Mouse (Mus musculus) 3T3-L1 (cell line): ENCODE measurements around the gene Rab4b.

ENCODE experiments used
- DNase-seq: peaks from one replicate; pipeline ENCODE4 v3.0.0-alpha.2; 2015; ENCODE audit warnings: low read depth, low spot score

Gene Rab4b

DNA sequence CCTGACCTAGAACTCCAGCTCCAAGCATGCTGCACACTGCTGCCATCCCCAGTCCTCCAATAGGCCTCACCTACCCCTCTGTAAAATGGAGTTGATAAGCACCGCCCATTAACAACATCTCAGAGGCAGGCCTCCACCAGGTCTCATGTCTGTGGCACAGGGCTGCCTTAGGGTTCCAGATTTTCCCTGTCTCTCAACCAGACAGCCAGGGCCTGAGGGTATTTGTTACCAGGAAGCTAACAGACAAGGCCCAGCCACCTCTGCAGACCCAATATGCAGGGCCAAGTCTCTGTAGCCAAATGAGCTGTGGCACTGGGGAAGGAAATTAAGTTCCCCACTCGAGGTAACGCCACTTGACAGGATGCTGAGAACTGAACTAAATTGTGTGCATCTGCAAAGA, 17.8 kb downstream of the Rab4b start:
- DNase-seq: no peak

DNA sequence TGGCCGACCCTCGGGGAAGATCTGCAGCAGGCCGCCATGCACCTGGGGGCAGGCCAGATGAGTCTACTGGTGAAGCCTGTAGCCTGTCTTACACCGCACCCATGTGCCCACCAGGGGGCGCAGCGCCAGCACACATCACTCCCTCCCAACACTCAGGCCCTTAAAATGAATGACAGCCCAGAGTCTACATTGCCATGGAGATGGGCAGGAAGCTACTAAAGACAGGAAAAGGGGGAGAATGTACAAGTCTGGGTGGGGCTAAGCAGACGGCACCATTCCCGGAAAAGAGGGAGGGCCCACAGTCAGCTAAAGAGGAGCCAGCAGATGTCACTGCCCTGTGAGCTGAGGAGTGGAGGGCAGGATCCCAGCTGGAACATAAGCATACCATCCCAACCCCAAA, 18.8 kb downstream of the Rab4b start:
- DNase-seq: peak; percentile 88

DNA sequence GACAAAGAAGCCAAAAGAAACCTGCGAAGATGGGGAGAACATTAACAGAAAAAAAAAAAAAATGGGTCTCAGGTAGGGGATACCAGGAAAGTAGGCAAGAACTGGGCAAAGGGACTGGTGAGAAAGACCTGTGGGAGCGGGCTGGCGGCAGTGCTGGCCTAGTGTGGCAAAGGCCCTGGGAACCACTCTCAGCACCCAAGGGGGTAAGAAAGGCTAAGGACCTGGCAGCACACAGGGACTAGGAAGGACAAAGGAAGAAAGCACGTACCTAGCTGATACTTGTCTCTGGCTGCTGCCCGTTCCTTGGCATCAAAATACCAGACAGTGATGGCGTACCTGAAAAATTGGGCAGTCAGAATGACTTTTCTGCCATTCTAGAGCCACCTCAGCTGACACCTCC, 19.4 kb downstream of the Rab4b start:
- no peak for DNase-seq

DNA sequence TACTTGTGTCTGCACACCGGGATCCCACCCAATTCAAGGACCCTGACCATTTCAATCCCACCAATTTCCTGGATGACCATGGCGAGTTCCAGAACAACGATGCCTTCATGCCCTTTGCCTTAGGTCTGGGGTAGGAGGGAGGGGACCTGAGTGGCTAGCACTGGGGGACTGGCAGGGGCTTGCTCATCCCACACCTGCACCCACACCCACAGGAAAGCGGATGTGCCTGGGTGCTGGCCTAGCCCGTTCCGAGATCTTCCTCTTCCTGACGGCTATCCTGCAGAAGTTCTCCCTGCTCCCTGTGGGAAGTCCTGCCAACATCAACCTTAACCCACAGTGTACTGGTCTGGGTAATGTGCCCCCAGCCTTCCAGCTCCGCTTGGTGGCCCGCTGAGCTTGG, 20.5 kb downstream of the Rab4b start:
- DNase-seq: no peak

DNA sequence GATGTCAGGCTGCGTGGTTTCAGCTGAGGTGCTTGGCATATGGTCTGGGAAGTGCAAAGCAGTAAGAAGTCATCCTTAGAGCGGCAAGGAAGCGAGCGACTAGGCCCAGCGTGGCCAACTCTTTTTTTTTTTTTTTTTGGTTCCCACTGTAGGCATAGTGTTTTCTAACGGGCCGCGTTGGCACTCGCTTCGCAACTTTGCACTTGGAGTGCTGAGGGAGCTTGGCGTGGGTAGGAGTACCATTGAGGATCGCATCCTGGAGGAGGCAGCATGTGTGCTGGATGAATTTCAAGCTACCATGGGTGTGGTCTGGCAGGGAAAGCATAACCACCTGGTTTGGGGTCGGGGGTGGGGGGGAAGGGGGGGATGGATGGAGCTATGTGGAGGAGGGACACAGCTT, 22.7 kb downstream of the Rab4b start:
- DNase-seq: no peak

DNA sequence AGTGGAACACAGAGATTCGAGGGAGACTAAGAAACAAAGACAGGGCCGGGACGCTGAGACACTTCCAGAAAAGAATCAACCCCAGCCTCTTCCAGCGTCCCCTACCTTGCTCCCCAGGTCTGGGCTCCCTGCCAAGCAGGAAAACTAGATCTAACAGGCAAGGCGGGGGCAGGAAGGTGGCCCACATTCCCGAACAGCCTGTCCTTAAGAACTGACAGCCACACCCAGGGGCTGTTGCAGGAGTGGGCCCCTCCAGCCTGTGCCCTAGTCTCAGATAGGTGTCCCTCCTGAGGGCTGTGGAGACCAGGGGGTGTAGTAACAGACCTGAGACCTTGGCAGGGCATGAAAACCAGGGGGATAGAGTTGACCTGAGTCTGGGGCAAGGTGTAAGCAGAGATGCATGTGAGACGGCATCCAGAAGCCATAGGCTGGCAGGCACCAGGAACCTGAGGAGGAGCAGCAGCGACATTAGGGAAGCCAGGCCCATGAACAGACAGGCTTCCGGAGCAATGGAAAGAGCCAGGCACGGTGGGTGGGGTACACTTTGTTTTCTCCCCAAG, 25.4 kb downstream of the Rab4b start, which contains the start of gene Cyp2t4:
Gene Cyp2t4 (plus strand): TSS at position 510 of the 560 bp plus-strand sequence.
- no peak for DNase-seq

DNA sequence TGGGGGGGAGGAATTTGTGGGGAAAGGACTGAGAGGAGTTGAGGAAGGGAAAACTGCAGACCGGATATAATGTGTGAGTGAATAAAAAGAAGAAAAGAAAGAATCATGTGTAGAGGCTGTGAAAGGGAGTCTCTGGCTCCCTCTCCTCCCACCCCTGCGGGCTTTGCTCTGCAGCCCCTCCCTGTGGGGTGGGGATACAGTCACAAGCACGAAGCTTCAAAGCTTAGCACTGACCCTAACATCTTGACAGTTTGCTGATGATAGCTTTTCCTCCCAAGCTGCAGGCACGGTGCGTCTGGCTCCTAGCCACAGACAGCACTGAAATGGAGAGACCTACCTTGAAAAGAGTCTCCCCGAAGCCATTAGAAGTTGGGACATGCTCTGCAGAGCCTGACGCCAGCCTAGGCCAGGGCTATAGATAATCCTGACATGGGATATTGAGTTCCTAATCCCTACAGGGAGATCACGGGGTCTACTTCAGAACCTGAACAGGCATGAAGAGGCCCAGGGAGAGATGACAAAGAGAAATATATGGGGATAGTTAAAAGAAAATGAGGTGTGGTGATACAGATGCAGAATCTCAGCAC, 42.2 kb downstream of the Rab4b start:
- DNase-seq: no peak

DNA sequence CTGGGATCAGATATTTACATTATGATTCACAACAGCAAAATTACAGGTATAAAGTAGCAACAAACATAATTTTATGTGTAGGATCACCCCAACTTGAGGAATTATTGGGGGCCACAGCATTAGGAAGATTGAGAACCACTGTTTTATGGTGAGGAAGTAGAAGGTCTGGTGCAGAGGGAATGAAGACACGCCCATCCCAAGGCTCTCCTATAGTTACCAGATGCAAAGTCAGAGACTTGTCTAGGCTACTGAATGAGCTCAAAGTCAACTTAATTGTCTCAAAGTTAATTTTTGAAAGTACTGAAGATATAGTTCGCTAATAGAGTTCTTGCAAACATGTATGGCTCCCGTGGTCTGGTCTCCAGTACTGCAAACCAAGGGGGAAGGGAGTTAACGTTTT, 44.9 kb downstream of the Rab4b start:
- no peak for DNase-seq

DNA sequence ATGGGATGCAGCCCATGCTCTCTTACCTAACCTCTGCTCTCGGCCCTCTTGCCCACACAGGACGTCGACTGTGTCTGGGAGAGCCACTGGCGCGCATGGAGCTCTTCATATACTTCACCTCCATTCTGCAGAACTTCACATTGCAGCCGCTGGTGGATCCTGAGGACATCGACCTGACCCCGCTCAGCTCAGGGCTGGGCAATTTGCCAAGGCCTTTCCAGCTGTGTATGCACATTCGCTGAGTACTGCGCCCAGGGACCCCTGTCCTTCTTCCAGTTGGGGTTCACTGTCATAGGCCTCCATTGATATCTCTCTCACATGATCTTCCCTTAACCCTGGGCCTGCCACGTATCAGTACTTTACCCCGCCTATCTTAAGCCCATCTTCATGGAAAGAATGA, 45.5 kb downstream of the Rab4b start:
- no peak for DNase-seq

DNA sequence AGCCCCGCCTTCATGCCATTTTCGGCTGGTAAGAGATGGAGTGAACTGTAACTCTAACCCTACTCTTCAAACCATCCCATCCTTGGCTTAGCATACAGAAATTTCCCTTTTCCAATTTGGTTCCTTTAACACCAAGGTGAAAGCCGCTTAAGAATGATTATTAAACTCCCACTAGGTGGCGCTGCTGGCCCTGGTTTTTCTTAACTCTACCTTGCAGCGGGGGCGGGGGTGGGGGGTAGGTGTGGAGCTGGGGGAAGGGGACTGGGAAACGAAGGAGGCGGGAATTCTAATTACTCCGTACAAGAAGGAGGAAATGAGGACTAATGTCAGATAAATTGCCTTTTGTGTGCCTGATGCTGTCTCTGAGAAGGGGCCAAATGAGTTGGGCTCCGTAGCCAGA, 46.1 kb downstream of the Rab4b start:
- peak; percentile 49 for DNase-seq

DNA sequence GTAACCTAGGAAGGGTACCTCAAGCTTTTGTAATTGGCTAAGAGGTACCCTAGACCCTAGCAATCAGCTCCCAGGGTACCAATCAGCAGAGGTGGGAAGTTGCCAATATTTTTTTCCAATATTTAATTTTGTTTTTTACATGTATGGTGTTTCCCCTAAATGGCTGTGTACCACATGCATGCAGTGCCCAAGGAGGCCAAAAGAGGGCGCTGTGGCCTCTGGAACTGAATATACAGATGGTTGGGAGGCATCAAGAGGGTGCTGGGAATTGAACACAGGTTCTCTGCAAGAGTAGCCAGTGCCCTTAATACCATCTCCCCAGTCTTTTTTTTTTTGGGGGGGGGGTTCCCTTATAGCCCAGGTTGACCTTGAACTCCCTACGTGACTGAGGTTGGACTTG, 47.3 kb downstream of the Rab4b start:
- no peak for DNase-seq

DNA sequence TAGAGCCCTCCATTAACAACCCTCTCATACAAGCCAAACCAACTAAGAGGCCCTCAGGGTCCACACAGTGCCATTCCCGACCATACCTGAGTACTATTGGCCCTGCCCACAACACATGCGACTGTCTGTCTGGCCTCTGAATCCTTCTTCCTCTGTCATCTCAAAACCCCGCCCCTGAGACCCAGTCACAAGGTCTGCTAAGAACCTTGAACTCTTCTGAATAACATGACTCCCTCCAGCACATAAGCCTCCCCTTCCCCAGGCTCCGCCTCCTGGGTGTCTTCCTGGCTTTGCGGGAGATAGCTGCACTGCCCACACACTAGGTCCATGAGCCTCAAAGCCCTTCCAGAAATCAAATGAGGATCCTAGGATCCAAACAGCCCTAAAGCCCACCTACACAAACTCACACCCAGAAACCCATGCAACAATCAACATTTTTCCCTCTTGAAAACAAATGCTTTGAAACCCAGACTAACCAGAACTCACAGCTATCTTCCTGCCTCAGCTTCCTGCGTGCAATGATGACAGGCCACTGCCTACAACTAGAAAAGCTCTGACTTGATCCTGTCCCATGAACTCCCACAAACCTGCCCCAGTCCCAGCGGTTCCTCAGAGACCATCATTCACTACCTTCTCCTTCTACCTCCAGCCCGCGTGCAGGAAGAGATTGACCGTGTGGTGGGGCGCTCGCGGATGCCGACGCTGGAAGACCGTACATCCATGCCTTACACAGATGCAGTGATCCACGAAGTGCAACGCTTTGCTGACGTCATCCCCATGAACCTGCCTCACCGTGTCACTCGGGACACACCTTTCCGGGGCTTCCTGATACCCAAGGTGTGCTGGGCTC, 48.0 kb downstream of the Rab4b start:
- DNase-seq: no peak

DNA sequence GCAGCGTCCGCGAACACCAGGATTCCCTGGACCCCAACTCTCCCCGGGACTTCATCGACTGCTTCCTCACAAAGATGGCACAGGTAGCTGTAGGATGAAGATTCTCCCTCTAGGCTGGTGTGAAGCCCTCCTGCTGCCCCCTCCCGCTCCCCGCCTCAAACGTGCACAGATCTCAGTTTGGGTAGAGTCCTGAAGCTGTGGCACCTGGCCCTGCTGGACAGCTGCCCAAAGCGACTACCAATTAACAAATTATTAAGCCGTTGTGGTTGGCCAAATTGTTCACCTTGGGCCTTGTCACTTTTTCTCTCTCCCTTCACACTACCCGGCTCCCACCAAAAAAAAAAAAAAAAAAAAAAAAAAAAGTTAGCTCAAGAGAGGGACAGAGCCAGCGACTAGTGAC, 48.9 kb downstream of the Rab4b start:
- DNase-seq: no peak

DNA sequence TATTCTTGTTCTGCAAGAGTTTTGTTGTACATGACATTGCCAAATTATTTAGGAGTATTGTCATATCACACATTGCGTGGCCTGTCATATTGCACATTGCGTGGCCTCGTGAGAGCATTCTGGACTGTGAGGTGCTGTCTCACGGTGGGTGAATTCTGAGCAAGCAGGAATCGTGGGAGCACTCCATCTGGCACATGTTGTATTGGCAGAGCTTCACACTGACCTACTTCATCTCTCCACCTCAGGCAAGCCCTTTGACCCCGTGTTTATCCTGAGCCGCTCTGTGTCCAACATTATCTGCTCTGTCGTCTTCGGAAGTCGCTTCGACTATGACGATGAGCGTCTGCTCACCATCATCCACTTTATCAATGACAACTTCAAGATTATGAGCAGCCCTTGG, 49.8 kb downstream of the Rab4b start:
- no peak for DNase-seq

DNA sequence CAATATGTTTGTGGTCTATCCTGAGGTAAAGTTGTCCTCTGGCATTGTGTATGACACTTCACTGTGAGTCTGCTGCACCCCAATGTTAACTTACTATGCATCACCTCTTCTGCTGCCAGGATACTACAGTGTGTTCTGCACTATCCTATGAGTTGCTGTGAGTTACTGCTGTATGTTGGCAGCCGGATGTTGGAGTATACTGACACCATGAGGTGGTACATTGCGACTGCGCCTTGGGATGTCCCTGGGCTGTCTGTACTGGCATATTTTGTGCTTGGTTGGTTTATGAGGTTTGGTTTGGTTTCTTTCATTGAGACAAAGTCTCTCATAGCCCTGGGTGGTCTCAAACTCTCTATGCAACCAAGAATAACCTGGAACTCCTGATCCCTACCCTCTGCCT, 50.5 kb downstream of the Rab4b start:
- DNase-seq: peak; percentile 40

DNA sequence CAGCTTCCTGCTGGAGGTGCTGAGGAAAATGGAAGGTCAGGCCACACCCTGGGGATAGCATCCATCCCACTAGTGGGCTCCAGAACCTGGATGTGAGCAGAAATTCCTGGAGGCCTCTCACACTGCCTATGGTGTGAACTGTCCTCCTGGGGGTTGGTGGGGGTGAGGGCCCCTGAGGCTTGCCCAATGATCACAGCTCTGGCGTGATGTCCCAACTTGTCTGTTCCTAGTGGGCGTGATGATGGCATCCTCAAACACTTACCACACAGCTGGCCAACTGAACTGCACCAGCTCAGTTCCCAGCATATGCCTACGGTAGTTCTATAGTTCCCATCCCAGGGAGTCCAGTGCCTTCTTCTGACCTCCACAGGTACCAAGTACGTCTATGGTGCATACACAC, 53.7 kb downstream of the Rab4b start:
- no peak for DNase-seq

DNA sequence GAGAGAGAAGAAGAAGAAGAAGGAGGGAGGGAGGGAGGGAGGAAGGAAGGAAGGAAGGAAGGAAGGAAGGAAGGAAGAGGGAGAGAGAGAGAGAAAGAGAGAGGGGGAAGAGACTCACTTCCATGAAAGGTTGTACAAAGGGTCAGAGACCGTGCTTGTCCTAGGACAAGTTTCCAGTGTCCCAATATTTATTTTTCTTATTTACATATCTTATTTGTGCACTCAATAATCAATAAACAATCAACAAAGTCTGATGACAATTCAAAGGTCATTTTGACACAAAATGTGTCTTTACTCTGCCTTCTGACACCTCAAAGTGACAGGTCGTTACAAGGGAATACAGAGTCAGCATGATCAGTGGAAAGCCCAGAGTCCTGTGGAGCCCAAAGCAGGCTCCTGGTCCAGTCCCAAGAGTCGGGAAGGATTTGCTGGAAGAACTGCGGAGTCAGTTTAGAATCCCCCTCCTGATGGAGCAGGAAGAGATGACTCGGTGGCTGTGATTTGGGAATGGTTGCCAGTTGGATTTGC, 54.3 kb downstream of the Rab4b start:
- DNase-seq: no peak

DNA sequence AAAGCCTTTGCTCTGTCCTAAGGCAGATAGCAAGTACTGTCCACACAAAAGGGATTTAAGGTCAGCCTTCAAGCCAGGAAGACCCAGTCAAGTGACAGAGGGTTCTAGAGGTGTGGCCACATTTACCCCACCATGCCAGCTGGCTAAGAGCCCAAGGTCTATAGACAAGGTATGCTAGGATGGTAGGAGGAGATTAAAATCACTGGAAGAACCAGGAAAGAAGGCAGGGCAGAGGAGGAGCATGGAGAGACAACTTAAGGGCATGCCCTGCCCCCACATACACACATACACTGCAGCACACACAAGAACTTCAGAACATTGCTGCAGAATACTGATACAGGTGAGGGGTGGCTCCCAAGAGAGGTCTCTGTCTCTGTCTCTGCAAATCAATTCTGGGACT, 59.0 kb downstream of the Rab4b start, which contains the start of gene Cyp2f2:
Gene Cyp2f2 (plus strand): TSS at position 234 of the 400 bp plus-strand sequence.
- DNase-seq: no peak
